Mouse (Mus musculus) liver, embryonic 12.5 days (tissue): ENCODE results near the gene Dgkg. TPM values are rescaled to one million over a fixed set of nuclear protein-coding genes. Genes with fewer than 3 reads are reported as not detected.

ENCODE experiments used
- ATAC-seq: fragments of 200-750 bp; cut with Nextera tagmentation; 2 replicates; pipeline ENCODE4 v1.8.0; 2017; ENCODE audit warnings: moderate number of reproducible peaks, mild to moderate bottlenecking, moderate library complexity
- H3K27ac ChIP-seq: fragments of 300-500 bp; sonication (generic); 2 replicates; pipeline ENCODE4 v1.5.1; 2016; ENCODE audit warnings: mild to moderate bottlenecking
- H3K27me3 ChIP-seq: fragments of 300-500 bp; sonication (generic); replicated peaks from 2 replicates; pipeline ENCODE4 v1.6.1; 2016; ENCODE audit warnings: mild to moderate bottlenecking, moderate library complexity
- H3K36me3 ChIP-seq: fragments of 300-500 bp; sonication (generic); 2 replicates; pipeline ENCODE4 v1.6.1; 2016; ENCODE audit warnings: mild to moderate bottlenecking, moderate library complexity
- H3K4me1 ChIP-seq: fragments of 300-500 bp; sonication (generic); 2 replicates; pipeline ENCODE4 v1.6.1; 2016
- H3K4me2 ChIP-seq: fragments of 300-500 bp; sonication (generic); 2 replicates; pipeline ENCODE4 v1.6.1; 2016; ENCODE audit warnings: mild to moderate bottlenecking, moderate library complexity
- H3K4me3 ChIP-seq: fragments of 300-500 bp; sonication (generic); 2 replicates; pipeline ENCODE4 v1.5.1; 2016; ENCODE audit warnings: mild to moderate bottlenecking, moderate library complexity
- H3K9ac ChIP-seq: fragments of 300-500 bp; sonication (generic); 2 replicates; pipeline ENCODE4 v1.6.1; 2016; ENCODE audit warnings: mild to moderate bottlenecking, moderate library complexity
- H3K9me3 ChIP-seq: fragments of 300-500 bp; sonication (generic); replicated peaks from 2 replicates; pipeline ENCODE4 v1.6.1; 2016; ENCODE audit warnings: mild to moderate bottlenecking, moderate library complexity
- WGBS: fragments of 180-500 bp; shearing (Covaris S2); methylation state at CpG from one replicate; pipeline ENCODE4 v1.1.7; 2016; ENCODE audit not compliant: insufficient replicate concordance; 5-methylcytosine and 5-hydroxymethylcytosine counted together
- polyA plus RNA-seq: library from polyadenylated mRNA; unstranded; fragments of >200 nt; fragmentation: Nextera tagmentation; extraction: Ambion mirVana; gene quantifications from 2 replicates; pipeline ENCODE4 v1.2.1, GENCODE M21; 2016

Dgkg gene
- polyA plus RNA-seq, 1 experiment from 2014 or later = 0.89 TPM

DNA sequence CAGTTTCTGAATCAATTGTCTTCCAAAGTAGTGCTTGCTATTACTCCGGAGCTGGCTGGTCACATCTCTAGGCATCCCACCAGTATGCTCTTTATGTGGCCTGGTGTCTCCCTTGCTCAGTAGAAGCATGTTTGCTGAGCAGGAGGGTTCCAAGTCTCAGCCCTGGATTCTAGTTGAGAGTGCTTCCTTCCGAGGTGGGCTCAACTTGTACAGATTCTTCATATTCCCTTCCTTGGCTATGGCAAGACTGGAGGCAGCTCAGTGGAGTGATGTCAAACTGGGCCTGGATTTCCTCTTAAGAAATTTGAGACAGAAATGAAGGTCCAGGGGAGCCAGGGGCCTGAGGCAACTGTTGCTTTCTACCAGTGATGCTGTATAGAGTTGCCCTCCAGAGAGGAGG is 189.9 kb downstream of the Dgkg start:
- no peak overlapping the region for H3K9ac ChIP-seq
- H3K27ac ChIP-seq = no peak overlapping the region
- H3K36me3 ChIP-seq = no peaks in the 10 kb centered on the region
- H3K9me3 ChIP-seq = no peaks in the 10 kb centered on the region
- H3K4me1 ChIP-seq = no peaks in the 10 kb centered on the region
- 66% methylated on average over 2 of the region's 2 CpGs for WGBS
- H3K4me2 ChIP-seq = no peak overlapping the region
- ATAC-seq = no peak
- H3K27me3 ChIP-seq = no peaks in the 10 kb centered on the region
- H3K4me3 ChIP-seq = no peak overlapping the region

- Histone ChIP-seq H3K4me1 (no peaks in the 10 kb centered on the region), H3K27me3 (no peaks in the 10 kb centered on the region), H3K36me3 (no peaks in the 10 kb centered on the region), H3K9me3 (no peaks in the 10 kb centered on the region), H3K27ac (no peak overlapping the region), H3K4me2 (no peak overlapping the region), H3K9ac (no peak overlapping the region), H3K4me3 (no peak overlapping the region)
- ATAC-seq = no peak
- 68% methylated on average over 11 of the region's 11 CpGs for WGBS
Measured at GRCm38 (mm10) chr16:22466381-22466780, 190.6 kb downstream of the Dgkg start.

DNA sequence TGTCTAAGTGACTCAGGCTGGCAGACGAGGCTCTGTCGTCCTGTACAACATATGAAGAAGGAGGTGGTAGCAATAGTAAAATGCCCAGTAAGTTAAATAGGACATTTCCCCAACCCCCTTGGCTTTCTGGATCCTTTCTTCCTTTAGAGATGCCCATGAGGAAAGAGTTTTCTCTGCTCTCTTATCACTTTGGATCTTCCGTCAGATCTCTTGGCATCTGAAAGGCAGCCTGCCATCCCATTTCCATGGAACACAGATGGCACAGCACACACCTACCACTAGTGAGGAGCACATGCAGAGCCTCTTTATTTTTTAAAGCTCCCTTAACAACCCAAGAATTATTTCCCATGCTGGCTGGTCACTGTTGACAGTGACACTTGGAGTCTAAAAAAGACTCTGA is 194.8 kb downstream of the Dgkg start:
- no peaks in the 10 kb centered on the region for H3K4me1 ChIP-seq
- WGBS = 60% methylated on average over 3 of the region's 3 CpGs
- H3K27me3 ChIP-seq = no peaks in the 10 kb centered on the region

DNA sequence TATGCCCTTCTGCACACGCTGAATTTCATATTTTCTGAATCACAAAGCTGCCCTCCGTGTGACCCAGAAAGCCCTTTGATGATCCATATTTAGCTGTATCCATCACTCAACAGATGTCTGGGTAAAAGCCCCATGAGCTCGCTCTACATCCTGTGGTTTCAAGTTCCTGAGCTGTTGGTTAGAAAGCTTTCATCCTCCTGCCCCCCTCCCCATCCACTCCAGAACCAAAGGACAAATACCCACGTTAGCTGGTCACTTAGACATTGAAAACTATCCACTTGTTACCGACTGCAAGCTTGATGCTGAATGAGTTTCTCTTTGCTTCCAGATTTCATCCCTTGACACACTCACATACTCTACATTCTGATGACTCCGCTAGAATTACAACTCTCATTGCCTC is 195.3 kb downstream of the Dgkg start:
- Histone ChIP-seq H3K4me3 (no peak overlapping the region), H3K4me1 (no peaks in the 10 kb centered on the region), H3K27me3 (no peaks in the 10 kb centered on the region; the same call in 1 of the 2 replicates), H3K4me2 (no peak overlapping the region), H3K36me3 (no peaks in the 10 kb centered on the region), H3K27ac (no peak overlapping the region), H3K9ac (no peak overlapping the region), H3K9me3 (no peaks in the 10 kb centered on the region)
- ATAC-seq = no peak
- WGBS = 36% methylated on average over 6 of the region's 6 CpGs

More for the DNA sequence above, 194.8 kb downstream of the Dgkg start:
- H3K27ac ChIP-seq = no peak overlapping the region
- no peak overlapping the region for H3K9ac ChIP-seq
- no peaks in the 10 kb centered on the region for H3K9me3 ChIP-seq
- no peak overlapping the region for H3K4me2 ChIP-seq
- no peak overlapping the region for H3K4me3 ChIP-seq
- H3K36me3 ChIP-seq = no peaks in the 10 kb centered on the region
- ATAC-seq = no peak

DNA sequence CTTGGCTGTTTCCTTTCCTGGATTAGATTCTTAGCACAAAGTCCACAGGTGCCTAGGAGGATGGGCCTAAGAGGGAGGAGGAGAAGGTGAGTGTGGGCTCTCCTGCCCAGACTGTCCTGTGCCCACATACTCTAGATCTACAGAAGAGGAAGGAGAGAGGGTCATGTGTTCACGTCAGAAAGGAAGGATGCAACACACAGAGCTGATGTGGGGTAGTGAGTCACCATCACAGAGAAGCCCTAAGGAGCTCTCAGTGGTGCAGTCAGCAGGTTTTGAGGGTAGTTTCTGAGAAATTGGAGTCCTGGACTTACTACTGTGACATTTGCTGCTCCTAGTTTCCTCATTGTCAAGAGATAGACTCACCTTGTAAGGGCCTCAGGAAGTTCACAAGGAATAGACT is 196.1 kb downstream of the Dgkg start:
- H3K4me1 ChIP-seq = no peaks in the 10 kb centered on the region
- H3K9ac ChIP-seq = no peak overlapping the region
- no peaks in the 10 kb centered on the region; the same call in 1 of the 2 replicates for H3K27me3 ChIP-seq
- no peak overlapping the region for H3K27ac ChIP-seq
- no peaks in the 10 kb centered on the region for H3K9me3 ChIP-seq
- H3K36me3 ChIP-seq = no peaks in the 10 kb centered on the region
- 28% methylated on average over 1 of the region's 1 CpGs for WGBS
- H3K4me3 ChIP-seq = no peak overlapping the region
- H3K4me2 ChIP-seq = no peak overlapping the region
- no peak for ATAC-seq

GRCm38 (mm10) chr16:22452082-22452481 is 204.9 kb downstream of the Dgkg start:
- no peak overlapping the region for H3K9ac ChIP-seq
- H3K27me3 ChIP-seq = no peaks in the 10 kb centered on the region; the same call in 1 of the 2 replicates
- WGBS = 72% methylated on average over 9 of the region's 9 CpGs
- H3K4me1 ChIP-seq = no peaks in the 10 kb centered on the region
- H3K9me3 ChIP-seq = no peaks in the 10 kb centered on the region
- no peaks in the 10 kb centered on the region for H3K36me3 ChIP-seq
- no peak overlapping the region for H3K4me2 ChIP-seq
- no peak overlapping the region for H3K27ac ChIP-seq
- no peak for ATAC-seq
- H3K4me3 ChIP-seq = no peak overlapping the region

- no peaks in the 10 kb centered on the region for H3K4me1 ChIP-seq
- no peak overlapping the region for H3K4me2 ChIP-seq
- 72% methylated on average over 6 of the region's 6 CpGs for WGBS
- H3K36me3 ChIP-seq = no peaks in the 10 kb centered on the region
- H3K27me3 ChIP-seq = no peaks in the 10 kb centered on the region
- no peak overlapping the region for H3K27ac ChIP-seq
- no peak overlapping the region for H3K4me3 ChIP-seq
- no peaks in the 10 kb centered on the region for H3K9me3 ChIP-seq
- ATAC-seq = no peak
- no peak overlapping the region for H3K9ac ChIP-seq
Measured at GRCm38 (mm10) chr16:22448093-22448492, 208.9 kb downstream of the Dgkg start.

DNA sequence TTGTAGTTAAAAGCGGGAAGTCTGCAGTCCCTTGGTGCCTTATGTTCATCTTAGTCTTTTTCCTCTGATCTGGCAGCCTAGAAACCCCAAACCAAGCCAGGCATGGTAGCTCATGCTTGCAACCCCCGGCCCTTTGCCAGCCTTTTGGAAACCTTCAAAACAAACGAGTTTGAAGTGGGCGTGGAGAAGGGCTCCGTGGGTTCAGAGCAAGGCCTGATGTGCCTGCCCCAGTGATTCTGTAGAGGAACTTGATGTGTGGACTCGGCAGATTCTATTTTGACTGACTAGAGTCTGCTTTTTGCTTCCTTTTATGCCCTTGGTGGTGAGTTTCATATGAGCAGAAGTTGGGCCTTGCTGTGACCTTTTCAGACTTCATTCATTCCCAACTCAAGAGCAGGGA is 212.2 kb downstream of the Dgkg start:
- 35% methylated on average over 6 of the region's 6 CpGs for WGBS
- H3K9ac ChIP-seq = no peak overlapping the region

DNA sequence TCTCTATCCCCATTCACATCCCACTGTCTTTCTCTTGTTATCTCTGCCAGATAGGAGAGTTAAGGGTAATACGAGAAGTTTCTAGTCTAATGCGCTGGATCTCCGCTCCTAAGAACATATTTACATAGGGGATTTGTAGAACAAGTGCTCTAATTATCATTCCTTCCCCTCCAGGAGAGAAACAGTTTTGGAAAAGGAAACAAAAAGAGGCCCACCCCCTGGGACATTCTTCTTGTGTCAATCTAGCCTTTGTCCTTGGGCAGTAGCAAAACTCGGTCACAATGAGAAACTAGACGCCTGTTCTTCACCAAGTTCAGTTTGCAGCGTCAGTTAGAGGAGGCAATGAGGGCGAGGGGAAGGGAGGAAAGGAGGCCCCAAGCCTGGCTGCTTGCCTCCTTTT is 214.8 kb downstream of the Dgkg start:
- H3K4me3 ChIP-seq = no peak overlapping the region
- peaks cover 47% of the 10 kb centered on the region for H3K27me3 ChIP-seq
- ATAC-seq = no peak
- H3K4me2 ChIP-seq = no peak overlapping the region
- H3K9me3 ChIP-seq = no peaks in the 10 kb centered on the region
- H3K27ac ChIP-seq = no peak overlapping the region
- H3K4me1 ChIP-seq = peaks cover 15% of the 10 kb centered on the region
- WGBS = 72% methylated on average over 7 of the region's 7 CpGs
- H3K36me3 ChIP-seq = no peaks in the 10 kb centered on the region
- H3K9ac ChIP-seq = no peak overlapping the region

More for the DNA sequence above, 212.2 kb downstream of the Dgkg start:
- Histone ChIP-seq H3K4me2 (no peak overlapping the region), H3K4me1 (peaks cover 9% of the 10 kb centered on the region), H3K9me3 (no peaks in the 10 kb centered on the region), H3K36me3 (no peaks in the 10 kb centered on the region), H3K4me3 (no peak overlapping the region), H3K27ac (no peak overlapping the region), H3K27me3 (peaks cover 24% of the 10 kb centered on the region)
- no peak for ATAC-seq

DNA sequence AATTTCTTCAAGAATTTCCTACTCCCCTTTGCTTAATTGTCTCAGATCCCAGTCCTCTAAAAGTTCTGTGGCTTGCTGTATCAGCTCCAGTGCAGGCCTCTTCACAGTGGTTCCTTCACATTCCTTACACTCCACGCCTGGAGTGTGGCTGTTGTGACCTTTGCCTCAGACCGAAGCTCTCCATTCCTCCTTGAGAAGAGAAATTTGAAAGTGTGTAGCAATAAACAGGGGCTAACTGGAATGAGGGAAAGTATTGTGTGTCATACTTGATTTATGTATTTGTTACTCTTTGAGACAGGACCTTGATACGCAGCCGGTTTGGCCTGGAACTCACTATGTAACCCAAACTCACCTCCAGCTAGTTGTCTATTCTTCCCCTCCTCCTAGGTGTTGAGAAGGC is 215.7 kb downstream of the Dgkg start:
- Histone ChIP-seq H3K9me3 (no peaks in the 10 kb centered on the region), H3K9ac (no peak overlapping the region), H3K27ac (no peak overlapping the region), H3K4me3 (no peak overlapping the region), H3K36me3 (no peaks in the 10 kb centered on the region), H3K27me3 (peaks cover 48% of the 10 kb centered on the region), H3K4me1 (peaks cover 16% of the 10 kb centered on the region), H3K4me2 (peak overlapping the region; percentile 87; the same call in 1 of the 2 replicates)
- no peak for ATAC-seq
- 80% methylated on average over 4 of the region's 4 CpGs for WGBS

GRCm38 (mm10) chr16:22440269-22440668 is 216.8 kb downstream of the Dgkg start:
- Histone ChIP-seq H3K27me3 (peaks cover 55% of the 10 kb centered on the region), H3K4me3 (peak overlapping the region; percentile 70), H3K27ac (peak overlapping the region; percentile 62), H3K4me1 (peaks cover 18% of the 10 kb centered on the region), H3K36me3 (no peaks in the 10 kb centered on the region), H3K9me3 (no peaks in the 10 kb centered on the region), H3K9ac (peak overlapping the region; percentile 67), H3K4me2 (peak overlapping the region; percentile 87)
- ATAC-seq = no peak
- 1% methylated on average over 18 of the region's 18 CpGs for WGBS

GRCm38 (mm10) chr16:22439499-22440177 is 217.4 kb downstream of the Dgkg start, which contains the start of gene Etv5:
Gene Etv5, minus strand, starts transcription at chr16:22439719.
- Histone ChIP-seq H3K36me3 (no peaks in the 10 kb centered on the region), H3K9me3 (no peaks in the 10 kb centered on the region), H3K4me1 (peaks cover 18% of the 10 kb centered on the region), H3K4me2 (peak within 1 kb of the TSS; percentile 87), H3K27ac (peak within 1 kb of the TSS; percentile 64), H3K9ac (peak within 1 kb of the TSS; percentile 71), H3K4me3 (peak within 1 kb of the TSS; percentile 70), H3K27me3 (peaks cover 55% of the 10 kb centered on the region)
- under 1% methylated on average over 62 of the region's 63 CpGs for WGBS
- peak; percentile 99 for ATAC-seq
